Mouse (Mus musculus): ENCODE data around the gene Snx8.

- TF ChIP-seq CTCF (IDR thresholded peaks at IDR 0.05; ENCODE audit: low read depth, low read length) = no peak
- TF ChIP-seq POLR2A (IDR thresholded peaks at IDR 0.05; ENCODE audit: insufficient read depth, low read length) = no peak
These were observed 49.2 kb downstream of the Snx8 start for GRCm38 (mm10) chr5:140339836-140340235.

Data from ES-Bruce4 (cell line).